Comparison of ENCODE assay signal across 13 mouse cellular contexts in genomic region chr9:110620180-110620579, GRCm38 (mm10). TPM values are rescaled to one million over a fixed set of nuclear protein-coding genes. Genes with fewer than 3 reads are reported as not detected.
DNase-seq lines count a peak whose midpoint lies in the region; ATAC-seq and TF ChIP-seq lines count a peak whose summit lies in the region.
"Had no signal": no experiment of that assay in that cellular context is flagged by ENCODE, and none has a peak within 500 bp of the region (broad histone marks: within the 10 kb centered on the region; RNA-seq: fewer than 3 reads in every experiment).

No protein-coding gene starts in this region.

- 0 out of 2 replicates have a peak, but pooled peaks cover 5% of the 10 kb centered on the region for H3K4me1 ChIP-seq in hindbrain, postnatal 0 days (ENCODE audit: insufficient read depth, low read length)
- H3K4me1 ChIP-seq in hindbrain, embryonic 11.5 days (replicated peaks; ENCODE audit: control insufficient read depth, insufficient read depth, low read length), result peaks cover 5% of the 10 kb centered on the region; the same call in 1 of the 2 replicates
- H3K4me1 ChIP-seq in spleen, adult 2 months (ENCODE audit: control insufficient read depth, insufficient read depth, insufficient read length), result peaks cover 3% of the 10 kb centered on the region; the same call in 1 of the 2 replicates

- no peaks in the 10 kb centered on the region for H3K27me3 ChIP-seq in hindbrain, postnatal 0 days (ENCODE audit: insufficient read depth, low read length)
- no peaks in the 10 kb centered on the region for H3K27me3 ChIP-seq in hindbrain, embryonic 11.5 days (ENCODE audit: control insufficient read depth, insufficient read depth, low read length)
- no peaks in the 10 kb centered on the region for H3K27me3 ChIP-seq in spleen, adult 2 months (ENCODE audit: control insufficient read depth, insufficient read depth, low read length)
- no peaks in the 10 kb centered on the region for H3K27me3 ChIP-seq in myocyte (ENCODE audit: control insufficient read depth, insufficient read depth, insufficient read length)
- H3K27me3 ChIP-seq: heart, embryonic 12.5 days; hindbrain, embryonic 15.5 days; megakaryocyte, embryonic 14.5 days; stomach, embryonic 15.5 days had no signal

- no peak for TF ChIP-seq POLR2A in spleen, adult 2 months (IDR thresholded peaks at IDR 0.05; ENCODE audit: low read depth, low read length)
- no peak for TF ChIP-seq POLR2A in myocyte (IDR thresholded peaks at IDR 0.05; ENCODE audit: insufficient read length, low read depth)

- no peak for ATAC-seq in hindbrain, postnatal 0 days
- no peak for ATAC-seq in hindbrain, embryonic 11.5 days (ENCODE audit: low FRiP score)
- ATAC-seq in activated CD4-positive, CD25-positive, alpha-beta regulatory T cell, adult 4 months, result no peak

- H3K79me2 ChIP-seq in myocyte (ENCODE audit: control insufficient read depth, insufficient read depth), result peaks cover 8% of the 10 kb centered on the region

- no peaks in the 10 kb centered on the region for H3K9me3 ChIP-seq in hindbrain, postnatal 0 days (ENCODE audit: low read length)
- H3K9me3 ChIP-seq in hindbrain, embryonic 11.5 days (ENCODE audit: control insufficient read depth, low read length), result no peaks in the 10 kb centered on the region
- H3K9me3 ChIP-seq: heart, embryonic 12.5 days; hindbrain, embryonic 15.5 days; megakaryocyte, embryonic 14.5 days; stomach, embryonic 15.5 days had no signal

- no peak overlapping the region for H3K9ac ChIP-seq in hindbrain, postnatal 0 days (replicated peaks; ENCODE audit: low read length)
- H3K9ac ChIP-seq in hindbrain, embryonic 11.5 days (ENCODE audit: low read depth, low read length), result no peak overlapping the region
- H3K9ac ChIP-seq: heart, embryonic 12.5 days; hindbrain, embryonic 15.5 days; stomach, embryonic 15.5 days had no signal

- H3K27ac ChIP-seq in hindbrain, postnatal 0 days, result no peak overlapping the region
- no peak overlapping the region for H3K27ac ChIP-seq in hindbrain, embryonic 11.5 days (ENCODE audit: low read depth, low read length)
- H3K27ac ChIP-seq in spleen, adult 2 months (ENCODE audit: insufficient read depth, low read length), result no peak overlapping the region
- H3K27ac ChIP-seq: hindbrain, embryonic 15.5 days; stomach, embryonic 15.5 days had no signal

- 86% methylated on average over 7 of the region's 7 CpGs for WGBS in hindbrain, postnatal 0 days
- 89% methylated on average over 7 of the region's 7 CpGs for WGBS in hindbrain, embryonic 11.5 days
- WGBS in spleen, adult 2 months, result 81% methylated on average over 7 of the region's 7 CpGs

- H3K4me2 ChIP-seq in hindbrain, postnatal 0 days (ENCODE audit: low read depth, low read length), result no peak overlapping the region
- H3K4me2 ChIP-seq in hindbrain, embryonic 11.5 days (replicated peaks; ENCODE audit: low read depth, low read length), result no peak overlapping the region
- H3K4me2 ChIP-seq in myocyte (ENCODE audit: low read depth), result no peak overlapping the region
- H3K4me2 ChIP-seq: heart, embryonic 12.5 days; hindbrain, embryonic 15.5 days; stomach, embryonic 15.5 days had no signal

- peaks cover 30% of the 10 kb centered on the region for H3K36me3 ChIP-seq in hindbrain, postnatal 0 days (ENCODE audit: insufficient read depth, low read length)
- H3K36me3 ChIP-seq in hindbrain, embryonic 11.5 days (ENCODE audit: control insufficient read depth, insufficient read depth, low read length), result peaks cover 8% of the 10 kb centered on the region
- peaks cover 25% of the 10 kb centered on the region for H3K36me3 ChIP-seq in spleen, adult 2 months (ENCODE audit: control insufficient read depth, insufficient read depth, low read length)
- peaks cover 18% of the 10 kb centered on the region for H3K36me3 ChIP-seq in myocyte (ENCODE audit: control insufficient read depth, insufficient read depth)

- H3ac ChIP-seq in myocyte (ENCODE audit: control insufficient read depth, insufficient read length), result no peak overlapping the region

- no peak for DNase-seq in hindbrain, postnatal 0 days (ENCODE audit: low spot score)
- no peak for DNase-seq in hindbrain, embryonic 11.5 days (ENCODE audit: low spot score)
- no peak for DNase-seq in spleen, adult 2 months (ENCODE audit: low read depth in 1 of 2, low spot score in 2 of 2)
- no peak for DNase-seq in spleen, adult 12 weeks (ENCODE audit: low spot score)
- peak; percentile 42 for DNase-seq in brain, adult 2 months (ENCODE audit: low read depth, low spot score)
- no peak for DNase-seq in heart, postnatal 4 days
- DNase-seq: left cerebral cortex, postnatal 4 days had no signal

- H3K4me3 ChIP-seq in hindbrain, postnatal 0 days (ENCODE audit: low read length), result no peak overlapping the region
- no peak overlapping the region for H3K4me3 ChIP-seq in hindbrain, embryonic 11.5 days (ENCODE audit: low read depth, low read length)
- H3K4me3 ChIP-seq in spleen, adult 2 months (ENCODE audit: extremely low read depth, insufficient read depth, insufficient read length), result no peak overlapping the region
- no peak overlapping the region for H3K4me3 ChIP-seq in myocyte
- H3K4me3 ChIP-seq: heart, embryonic 12.5 days; hindbrain, embryonic 15.5 days; megakaryocyte, embryonic 14.5 days; stomach, embryonic 15.5 days had no signal

- peak; percentile 29; the same call in 1 of the 2 replicates for TF ChIP-seq CTCF in hindbrain, postnatal 0 days (IDR thresholded peaks at IDR 0.05; ENCODE audit: low read depth)
- TF ChIP-seq CTCF in spleen, adult 2 months (IDR thresholded peaks at IDR 0.05; ENCODE audit: extremely low read depth, insufficient read depth, insufficient read length, insufficient replicate concordance), result peak; percentile 19; the same call in 1 of the 2 replicates

TF ChIP-seq in myocyte, 11 proteins besides CTCF, POLR2A, EP300 and RAD21:
- TF ChIP-seq TCF12 (IDR thresholded peaks at IDR 0.05; ENCODE audit: insufficient read depth, poor library complexity, severe bottlenecking), result no peak
- no peak for TF ChIP-seq MAX (IDR thresholded peaks at IDR 0.05; ENCODE audit: low read depth)
- no peak for TF ChIP-seq TCF3 (IDR thresholded peaks at IDR 0.05; ENCODE audit: insufficient read length, low read depth)
- peak in 2 of 3 experiments; percentile 35 to 57 for TF ChIP-seq MYOG (IDR thresholded peaks at IDR 0.05; ENCODE audit: control insufficient read depth in 1 of 3, insufficient read depth in 1 of 3, insufficient read length in 2 of 3, low read depth in 2 of 3)
- peak in 1 of 3 experiments; percentile 41 for TF ChIP-seq MYOD1 (IDR thresholded peaks at IDR 0.05; ENCODE audit: control insufficient read depth in 1 of 3, insufficient read length in 2 of 3, low read depth in 2 of 3)
- peak; percentile 41 for TF ChIP-seq POLR2AphosphoS2 (IDR thresholded peaks at IDR 0.05; ENCODE audit: insufficient read length, low read depth)
- no peak for TF ChIP-seq E2F4 (IDR thresholded peaks at IDR 0.05; ENCODE audit: insufficient read depth)

RNA-seq across cellular contexts. Expression of gene Nradd, which starts 4.1 kb away (rescaled TPM):
- 23.1 and 30.6 TPM in 2 replicates for total RNA-seq in hindbrain, postnatal 0 days (2014; rRNA removed)
- polyA plus RNA-seq in hindbrain, postnatal 0 days (2015; fragmentation: Nextera tagmentation; extraction: Ambion mirVana), result 18.7 and 19.3 TPM in 2 replicates
- polyA plus RNA-seq in hindbrain, embryonic 11.5 days (2014; fragmentation: Nextera tagmentation; extraction: Ambion mirVana), result 21.9 and 22.0 TPM in 2 replicates
- polyA plus RNA-seq in spleen, adult 2 months (2012; rRNA removed), result 5.2 and 5.5 TPM in 2 replicates
- 66.9 TPM for polyA plus RNA-seq in myocyte (2012; fragmentation: generic; extraction: Trizol)
- 1 to 10 TPM; 2.4 to 3.4 TPM for polyA plus RNA-seq in activated CD4-positive, CD25-positive, alpha-beta regulatory T cell, adult 4 months (2017; shearing (Covaris generic))
- total RNA-seq in heart, postnatal 4 days (2021), result 1 to 10 TPM; 4.2 to 4.6 TPM

RNA-seq across cellular contexts. Expression of gene Nbeal2, which starts 33.8 kb away (rescaled TPM):
- 9.0 and 11.5 TPM in 2 replicates for total RNA-seq in hindbrain, postnatal 0 days (2014; rRNA removed)
- 1.8 and 1.9 TPM in 2 replicates for polyA plus RNA-seq in hindbrain, postnatal 0 days (2015; fragmentation: Nextera tagmentation; extraction: Ambion mirVana)
- polyA plus RNA-seq in hindbrain, embryonic 11.5 days (2014; fragmentation: Nextera tagmentation; extraction: Ambion mirVana), result 1.9 and 2.4 TPM in 2 replicates
- polyA plus RNA-seq in spleen, adult 2 months (2012; rRNA removed), result 78.9 and 82.2 TPM in 2 replicates
- 3.3 TPM for polyA plus RNA-seq in myocyte (2012; fragmentation: generic; extraction: Trizol)
- 10 to 100 TPM; 26.4 to 33.4 TPM for polyA plus RNA-seq in activated CD4-positive, CD25-positive, alpha-beta regulatory T cell, adult 4 months (2017; shearing (Covaris generic))
- 1 to 10 TPM; 7.4 to 8.6 TPM for total RNA-seq in heart, postnatal 4 days (2021)

RNA-seq across cellular contexts. Expression of gene Ccdc12, which starts 36.1 kb away (rescaled TPM):
- total RNA-seq in hindbrain, postnatal 0 days (2014; rRNA removed), result 15.0 and 17.0 TPM in 2 replicates
- 108 and 113 TPM in 2 replicates for polyA plus RNA-seq in hindbrain, postnatal 0 days (2015; fragmentation: Nextera tagmentation; extraction: Ambion mirVana)
- 141 and 145 TPM in 2 replicates for polyA plus RNA-seq in hindbrain, embryonic 11.5 days (2014; fragmentation: Nextera tagmentation; extraction: Ambion mirVana)
- 103 and 110 TPM in 2 replicates for polyA plus RNA-seq in spleen, adult 2 months (2012; rRNA removed)
- 59.2 TPM for polyA plus RNA-seq in myocyte (2012; fragmentation: generic; extraction: Trizol)
- 100 to 1,000 TPM; 224 to 285 TPM for polyA plus RNA-seq in activated CD4-positive, CD25-positive, alpha-beta regulatory T cell, adult 4 months (2017; shearing (Covaris generic))
- total RNA-seq in heart, postnatal 4 days (2021), result 10 to 100 TPM; 79.8 to 88.6 TPM
